Mouse (Mus musculus) kidney, embryonic 15.5 days (tissue): ENCODE data around the gene Strip2. TPM values are rescaled to one million over a fixed set of nuclear protein-coding genes. Genes with fewer than 3 reads are reported as not detected.

Source experiments
- ATAC-seq: fragments of 200-750 bp; cut with Nextera tagmentation; replicated peaks from 2 replicates; pipeline ENCODE4 v1.8.0; 2017; ENCODE audit warnings: moderate TSS enrichment; ENCODE audit not compliant: low FRiP score
- H3K27ac ChIP-seq: fragments of 300-500 bp; sonication (generic); 2 replicates; pipeline ENCODE4 v1.5.1; 2015; ENCODE audit warnings: mild to moderate bottlenecking, inconsistent platforms
- H3K27me3 ChIP-seq: fragments of 300-500 bp; sonication (generic); 2 replicates; pipeline ENCODE4 v1.6.1; 2015; ENCODE audit warnings: inconsistent platforms
- H3K36me3 ChIP-seq: fragments of 300-500 bp; sonication (generic); 2 replicates; pipeline ENCODE4 v1.6.1; 2015; ENCODE audit warnings: inconsistent platforms
- H3K4me1 ChIP-seq: fragments of 300-500 bp; sonication (generic); 2 replicates; pipeline ENCODE4 v1.6.1; 2015; ENCODE audit warnings: inconsistent platforms
- H3K4me2 ChIP-seq: fragments of 300-500 bp; sonication (generic); 2 replicates; pipeline ENCODE4 v1.6.1; 2015; ENCODE audit warnings: moderate library complexity, mild to moderate bottlenecking, inconsistent platforms
- H3K4me3 ChIP-seq: fragments of 300-500 bp; sonication (generic); replicated peaks from 2 replicates; pipeline ENCODE4 v1.5.1; 2015; ENCODE audit warnings: mild to moderate bottlenecking, inconsistent platforms
- H3K9ac ChIP-seq: fragments of 300-500 bp; sonication (generic); 2 replicates; pipeline ENCODE4 v1.6.1; 2015; ENCODE audit warnings: mild to moderate bottlenecking, inconsistent platforms
- H3K9me3 ChIP-seq: fragments of 300-500 bp; sonication (generic); replicated peaks from 2 replicates; pipeline ENCODE4 v1.6.1; 2016; ENCODE audit warnings: inconsistent platforms
- WGBS: fragments of 180-500 bp; shearing (Covaris S2); methylation state at CpG from one replicate; pipeline ENCODE4 v1.1.7; 2015; ENCODE audit warnings: mixed read lengths; 5-methylcytosine and 5-hydroxymethylcytosine counted together
- polyA plus RNA-seq: library from polyadenylated mRNA; unstranded; fragments of >200 nt; fragmentation: Nextera tagmentation; extraction: Ambion mirVana; gene quantifications from 2 replicates; pipeline ENCODE4 v1.2.1, GENCODE M21; 2015

Strip2 gene
- polyA plus RNA-seq, 1 experiment from 2014 or later: 1.4 TPM

DNA sequence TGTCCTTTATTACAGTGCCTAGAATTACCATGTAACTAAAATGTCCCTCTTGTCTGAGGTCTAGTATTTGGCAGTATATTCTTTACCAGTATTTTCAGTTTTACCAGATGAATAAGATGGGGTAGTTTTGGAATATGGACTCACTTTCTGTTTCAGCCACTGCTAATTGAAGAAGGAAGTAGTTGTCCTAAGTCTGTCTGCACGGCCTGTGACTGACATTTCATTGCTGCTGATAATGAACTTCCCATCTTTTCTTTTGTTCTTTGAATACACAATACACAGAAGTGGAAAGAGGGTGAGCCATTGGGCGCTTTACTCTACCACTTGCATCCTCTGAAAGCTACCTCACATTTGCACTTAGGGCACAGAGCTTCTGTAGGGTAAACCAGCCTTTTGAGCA lies 14.6 kb upstream of the Strip2 start:
- 85% methylated on average over 2 of the region's 2 CpGs for WGBS
- H3K36me3 ChIP-seq: peaks cover 26% of the 10 kb centered on the region
- ATAC-seq: no peak

GRCm38 (mm10) chr6:29903343-29903914 lies 13.4 kb upstream of the Strip2 start:
- ATAC-seq: no peak
- no peak overlapping the region for H3K27ac ChIP-seq
- no peak overlapping the region for H3K9ac ChIP-seq
- no peaks in the 10 kb centered on the region for H3K9me3 ChIP-seq
- H3K4me1 ChIP-seq: no peaks in the 10 kb centered on the region
- 92% methylated on average over 3 of the region's 3 CpGs for WGBS
- H3K36me3 ChIP-seq: peaks cover 24% of the 10 kb centered on the region
- H3K4me2 ChIP-seq: no peak overlapping the region
- no peaks in the 10 kb centered on the region for H3K27me3 ChIP-seq
- H3K4me3 ChIP-seq: no peak overlapping the region

More for the DNA sequence above, 14.6 kb upstream of the Strip2 start:
- H3K4me2 ChIP-seq: no peak overlapping the region
- no peaks in the 10 kb centered on the region for H3K27me3 ChIP-seq
- no peak overlapping the region for H3K9ac ChIP-seq
- H3K9me3 ChIP-seq: no peaks in the 10 kb centered on the region
- H3K27ac ChIP-seq: no peak overlapping the region
- H3K4me3 ChIP-seq: no peak overlapping the region
- no peaks in the 10 kb centered on the region for H3K4me1 ChIP-seq

DNA sequence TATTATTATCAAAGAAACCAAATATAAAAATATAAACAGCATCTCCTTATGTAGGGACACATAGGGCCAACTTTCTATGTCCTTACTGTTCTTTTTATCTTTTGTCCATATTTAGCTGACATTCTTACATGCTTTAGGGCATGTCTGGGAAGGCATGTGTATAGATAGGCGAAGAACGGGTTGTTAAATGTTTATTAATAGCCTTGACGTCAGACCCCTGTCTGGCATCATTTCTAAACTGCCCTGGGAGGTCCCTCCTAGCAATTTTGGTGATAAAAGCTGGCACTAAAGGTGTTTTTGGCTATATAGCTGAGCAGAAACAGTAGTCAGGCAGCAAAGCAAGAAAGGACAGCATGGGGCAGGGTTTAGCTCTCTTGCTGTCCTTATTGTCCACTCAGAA lies 12.5 kb upstream of the Strip2 start:
- H3K4me3 ChIP-seq: no peak overlapping the region
- H3K9ac ChIP-seq: no peak overlapping the region
- 71% methylated on average over 3 of the region's 3 CpGs for whole genome bisulfite sequencing
- no peak overlapping the region for H3K27ac ChIP-seq
- H3K9me3 ChIP-seq: no peaks in the 10 kb centered on the region
- no peak overlapping the region for H3K4me2 ChIP-seq
- H3K4me1 ChIP-seq: no peaks in the 10 kb centered on the region
- ATAC-seq: no peak
- no peaks in the 10 kb centered on the region for H3K27me3 ChIP-seq
- H3K36me3 ChIP-seq: peaks cover 28% of the 10 kb centered on the region

- H3K4me1 ChIP-seq: no peaks in the 10 kb centered on the region
- H3K9ac ChIP-seq: no peak overlapping the region
- peaks cover 21% of the 10 kb centered on the region for H3K36me3 ChIP-seq
- no peak overlapping the region for H3K27ac ChIP-seq
- H3K9me3 ChIP-seq: no peaks in the 10 kb centered on the region
- 93% methylated on average over 3 of the region's 3 CpGs for WGBS
- ATAC-seq: no peak
- no peak overlapping the region for H3K4me2 ChIP-seq
- H3K4me3 ChIP-seq: no peak overlapping the region
- peaks cover 10% of the 10 kb centered on the region for H3K27me3 ChIP-seq
Measured at GRCm38 (mm10) chr6:29910631-29911030, 6.2 kb upstream of the Strip2 start.

- 35% methylated on average over 1 of the region's 1 CpGs for WGBS
- peaks cover 28% of the 10 kb centered on the region for H3K27me3 ChIP-seq
- H3K9me3 ChIP-seq: no peaks in the 10 kb centered on the region
- no peak for ATAC-seq
- peaks cover 12% of the 10 kb centered on the region for H3K4me1 ChIP-seq
- no peak overlapping the region for H3K4me2 ChIP-seq
- H3K36me3 ChIP-seq: peaks cover 8% of the 10 kb centered on the region
- no peak overlapping the region for H3K4me3 ChIP-seq
- H3K9ac ChIP-seq: no peak overlapping the region
- no peak overlapping the region for H3K27ac ChIP-seq
Measured at GRCm38 (mm10) chr6:29913673-29914072, 3.1 kb upstream of the Strip2 start.

DNA sequence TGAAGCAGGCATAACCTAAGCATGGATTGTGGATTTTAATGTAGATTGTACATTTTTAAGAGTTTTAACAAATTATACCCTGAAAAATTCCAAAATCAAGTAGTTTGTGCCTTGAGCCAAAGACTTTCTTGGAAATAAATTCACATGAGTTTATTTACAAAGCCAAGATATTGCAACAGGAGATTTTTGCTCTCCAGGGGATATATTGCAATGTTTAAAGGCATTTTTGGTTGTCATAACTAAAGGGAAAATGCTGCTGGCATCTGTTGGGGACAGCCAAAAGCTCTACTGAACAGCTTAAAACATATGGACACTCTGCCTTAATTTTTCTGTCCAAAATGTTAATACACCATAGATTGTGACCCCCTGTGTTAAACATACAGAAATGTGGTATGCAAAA lies 2.7 kb upstream of the Strip2 start:
- Histone ChIP-seq H3K27ac (no peak overlapping the region), H3K9me3 (no peaks in the 10 kb centered on the region), H3K9ac (no peak overlapping the region), H3K36me3 (peaks cover 7% of the 10 kb centered on the region; the same call in 1 of the 2 replicates), H3K4me1 (peaks cover 12% of the 10 kb centered on the region), H3K4me2 (no peak overlapping the region), H3K4me3 (no peak overlapping the region), H3K27me3 (peaks cover 33% of the 10 kb centered on the region)
- no peak for ATAC-seq

DNA sequence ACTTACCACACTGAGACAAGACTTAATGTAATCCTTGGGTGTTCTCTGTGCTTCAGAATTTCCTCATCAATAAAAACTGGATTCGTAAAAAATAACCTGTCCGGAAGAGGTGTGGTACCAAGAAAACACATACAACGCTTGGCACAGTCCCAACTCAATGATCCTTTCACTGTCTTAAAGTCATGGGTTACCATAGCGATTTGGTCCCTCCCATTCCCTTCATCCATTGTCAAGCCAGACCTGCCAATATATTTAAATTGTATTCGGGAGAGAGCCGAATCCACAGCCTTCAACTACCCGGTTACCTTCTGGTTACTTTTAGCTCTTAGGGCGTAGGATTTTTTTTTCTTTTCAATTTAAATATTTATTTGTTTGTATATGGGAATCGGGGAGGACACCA lies 976 bp upstream of the Strip2 start:
- Histone ChIP-seq H3K27me3 (peaks cover 41% of the 10 kb centered on the region), H3K27ac (no peak overlapping the region), H3K36me3 (no peaks in the 10 kb centered on the region), H3K9ac (no peak overlapping the region), H3K9me3 (no peaks in the 10 kb centered on the region), H3K4me1 (peaks cover 12% of the 10 kb centered on the region), H3K4me3 (peak overlapping the region; percentile 79; the same call in 1 of the 2 replicates), H3K4me2 (peak overlapping the region; percentile 97)
- 38% methylated on average over 9 of the region's 9 CpGs for WGBS
- no peak for ATAC-seq

- WGBS: under 1% methylated on average over 21 of the region's 21 CpGs
- Histone ChIP-seq H3K9me3 (no peaks in the 10 kb centered on the region), H3K4me3 (peak overlapping the region; percentile 79), H3K36me3 (no peaks in the 10 kb centered on the region), H3K4me1 (peaks cover 12% of the 10 kb centered on the region), H3K9ac (peak overlapping the region; percentile 47), H3K27me3 (peaks cover 43% of the 10 kb centered on the region), H3K27ac (no peak overlapping the region), H3K4me2 (peak overlapping the region; percentile 97)
- peak; percentile 86 for ATAC-seq
Measured at GRCm38 (mm10) chr6:29917383-29917720, 540 bp downstream of the Strip2 start.

DNA sequence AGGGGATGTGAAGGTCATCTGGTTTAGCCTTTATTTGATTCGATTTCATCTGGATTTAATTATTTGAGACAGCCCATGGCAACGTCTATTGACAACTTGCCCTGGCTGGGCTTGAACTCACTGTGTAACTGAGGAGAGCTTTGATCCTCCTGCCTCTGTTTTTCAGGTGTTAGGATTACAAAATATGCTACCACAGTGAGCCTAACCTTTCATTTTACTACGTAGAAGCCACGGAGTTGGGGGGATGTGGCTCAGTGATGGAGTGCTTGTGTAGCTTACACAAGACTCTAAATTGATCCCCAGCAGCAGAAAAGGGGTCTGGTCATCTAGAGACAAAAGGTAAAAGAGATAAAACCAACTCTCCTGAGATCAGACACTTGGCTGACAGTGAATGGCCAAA lies 1.1 kb downstream of the Strip2 start:
- WGBS: 45% methylated on average over 4 of the region's 4 CpGs
- Histone ChIP-seq H3K27me3 (peaks cover 43% of the 10 kb centered on the region), H3K4me2 (peak overlapping the region; percentile 97), H3K9ac (no peak overlapping the region), H3K4me1 (peaks cover 12% of the 10 kb centered on the region), H3K36me3 (no peaks in the 10 kb centered on the region), H3K27ac (no peak overlapping the region), H3K4me3 (no peak overlapping the region), H3K9me3 (no peaks in the 10 kb centered on the region)
- no peak for ATAC-seq

GRCm38 (mm10) chr6:29923501-29923900 lies 6.7 kb downstream of the Strip2 start:
- no peak overlapping the region for H3K27ac ChIP-seq
- H3K36me3 ChIP-seq: no peaks in the 10 kb centered on the region
- H3K4me2 ChIP-seq: no peak overlapping the region
- no peaks in the 10 kb centered on the region for H3K9me3 ChIP-seq
- 48% methylated on average over 4 of the region's 4 CpGs for WGBS
- no peaks in the 10 kb centered on the region for H3K4me1 ChIP-seq
- ATAC-seq: no peak
- H3K9ac ChIP-seq: no peak overlapping the region
- H3K27me3 ChIP-seq: peaks cover 17% of the 10 kb centered on the region
- no peak overlapping the region for H3K4me3 ChIP-seq

GRCm38 (mm10) chr6:29925594-29926219 lies 8.9 kb downstream of the Strip2 start:
- Histone ChIP-seq H3K36me3 (no peaks in the 10 kb centered on the region), H3K4me3 (no peak overlapping the region), H3K9me3 (no peaks in the 10 kb centered on the region), H3K9ac (no peak overlapping the region), H3K4me2 (no peak overlapping the region), H3K27me3 (peaks cover 4% of the 10 kb centered on the region; the same call in 1 of the 2 replicates), H3K4me1 (no peaks in the 10 kb centered on the region), H3K27ac (no peak overlapping the region)
- ATAC-seq: no peak
- 58% methylated on average over 6 of the region's 6 CpGs for WGBS

- Histone ChIP-seq H3K36me3 (no peaks in the 10 kb centered on the region), H3K4me1 (no peaks in the 10 kb centered on the region), H3K27ac (no peak overlapping the region), H3K4me3 (no peak overlapping the region), H3K27me3 (no peaks in the 10 kb centered on the region; the same call in 1 of the 2 replicates), H3K4me2 (no peak overlapping the region), H3K9ac (no peak overlapping the region), H3K9me3 (no peaks in the 10 kb centered on the region)
- ATAC-seq: no peak
Measured at GRCm38 (mm10) chr6:29930087-29930486, 13.3 kb downstream of the Strip2 start.

DNA sequence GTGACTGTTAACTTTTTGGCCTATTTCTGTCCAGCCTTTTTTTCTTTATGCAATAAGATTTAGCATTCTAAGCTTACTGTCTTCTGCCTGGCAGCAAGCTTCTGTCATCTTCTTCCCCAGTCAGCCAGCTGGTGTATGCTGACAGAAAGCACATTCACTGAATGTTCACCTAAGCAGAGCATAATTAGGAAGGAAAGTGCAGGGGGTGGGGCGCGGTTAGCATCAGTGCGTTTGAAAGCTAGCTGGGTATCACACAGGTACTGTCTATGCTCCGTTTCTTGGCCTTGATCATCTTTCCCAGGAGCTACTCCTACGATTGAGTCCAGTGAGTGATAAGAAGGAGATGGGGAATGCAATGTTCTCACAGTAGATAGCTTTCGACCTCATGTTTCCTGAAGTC lies 13.9 kb downstream of the Strip2 start:
- Histone ChIP-seq H3K9ac (no peak overlapping the region), H3K4me1 (no peaks in the 10 kb centered on the region), H3K4me3 (no peak overlapping the region), H3K36me3 (no peaks in the 10 kb centered on the region), H3K27ac (no peak overlapping the region), H3K4me2 (no peak overlapping the region), H3K9me3 (no peaks in the 10 kb centered on the region), H3K27me3 (no peaks in the 10 kb centered on the region; the same call in 1 of the 2 replicates)
- WGBS: 74% methylated on average over 6 of the region's 6 CpGs
- no peak for ATAC-seq
